In genomic region chr2:37774571-37774970, GRCm38 (mm10) we compare ENCODE assay signal across 8 mouse cellular contexts. TPM values are rescaled to one million over a fixed set of nuclear protein-coding genes. Genes with fewer than 3 reads are reported as not detected.
DNase-seq lines count a peak whose midpoint lies in the region.

No protein-coding gene starts in this region.

- peak; percentile 78 for DNase-seq in heart, postnatal 4 days
- DNase-seq in heart, adult 8-10 months (ENCODE audit: low spot score): no peak
- DNase-seq in right cerebral cortex, postnatal 14 days: peak; percentile 49
- DNase-seq in right cerebral cortex, postnatal 25 days: no peak
- peak; percentile 92 for DNase-seq in embryo, embryonic 10.5 days (ENCODE audit: low spot score)
- DNase-seq in lung, postnatal 14 days: peak; percentile 56
- no peak for DNase-seq in frontal cortex, postnatal 25 days (ENCODE audit: low spot score in 2 of 2)
- DNase-seq in cerebellum, adult 9-10 months: no peak

RNA-seq across cellular contexts. Expression of gene Crb2, which starts 1.5 kb away (rescaled TPM):
- total RNA-seq in heart, postnatal 4 days (2021): 1 to 10 TPM; 1.5 to 2.0 TPM
- total RNA-seq in heart, adult 8-10 months (2022): 1 to 10 TPM in 1 of 4 experiments, under 1 TPM in 3; 0.41 to 1.1 (median 0.77) TPM

Comparison
In these comparisons a context has a peak if more than half of its experiments do, and no peak if none do; other contexts are left out.
1. DNase-seq: peak in heart, postnatal 4 days (single experiment), right cerebral cortex, postnatal 14 days (single experiment), embryo, embryonic 10.5 days (single experiment) and lung, postnatal 14 days (single experiment); none in heart, adult 8-10 months (single experiment), right cerebral cortex, postnatal 25 days (single experiment), frontal cortex, postnatal 25 days (0 of 2) and cerebellum, adult 9-10 months (single experiment).